Mouse (Mus musculus) heart, embryonic 15.5 days (tissue): ENCODE data around the gene Vangl1. TPM values are rescaled to one million over a fixed set of nuclear protein-coding genes. Genes with fewer than 3 reads are reported as not detected.
A peak's percentile ranks its signal among the peaks of the same experiment; 100 is the strongest.

Experiments used
- ATAC-seq: fragments of 200-750 bp; cut with Nextera tagmentation; replicated peaks from 2 replicates; pipeline ENCODE4 v1.8.0; 2017; ENCODE audit warnings: low read depth, moderate TSS enrichment; ENCODE audit not compliant: insufficient number of reproducible peaks, insufficient read depth, low FRiP score
- H3K27ac ChIP-seq: fragments of 300-500 bp; sonication (generic); 2 replicates; pipeline ENCODE4 v1.5.1; 2015; ENCODE audit warnings: mild to moderate bottlenecking, inconsistent platforms
- H3K27me3 ChIP-seq: fragments of 300-500 bp; sonication (generic); 2 replicates; pipeline ENCODE4 v1.6.1; 2015; ENCODE audit warnings: inconsistent platforms
- H3K36me3 ChIP-seq: fragments of 300-500 bp; sonication (generic); 2 replicates; pipeline ENCODE4 v1.6.1; 2015; ENCODE audit warnings: mild to moderate bottlenecking, inconsistent platforms
- H3K4me1 ChIP-seq: fragments of 300-500 bp; sonication (generic); replicated peaks from 2 replicates; pipeline ENCODE4 v1.6.1; 2015; ENCODE audit warnings: inconsistent platforms
- H3K4me2 ChIP-seq: fragments of 300-500 bp; sonication (generic); 2 replicates; pipeline ENCODE4 v1.6.1; 2015; ENCODE audit warnings: inconsistent platforms, mild to moderate bottlenecking, moderate library complexity
- H3K4me3 ChIP-seq: fragments of 300-500 bp; sonication (generic); 2 replicates; pipeline ENCODE4 v1.5.1; 2015; ENCODE audit warnings: mild to moderate bottlenecking, inconsistent platforms
- H3K9ac ChIP-seq: fragments of 300-500 bp; sonication (generic); 2 replicates; pipeline ENCODE4 v1.6.1; 2015; ENCODE audit warnings: mild to moderate bottlenecking, inconsistent platforms
- H3K9me3 ChIP-seq: fragments of 300-500 bp; sonication (generic); replicated peaks from 2 replicates; pipeline ENCODE4 v1.6.1; 2016; ENCODE audit warnings: inconsistent platforms
- whole genome bisulfite sequencing: fragments of 180-500 bp; shearing (Covaris S2); methylation state at CpG from one replicate; pipeline ENCODE4 v1.1.7; 2015; ENCODE audit warnings: mixed read lengths; 5-methylcytosine and 5-hydroxymethylcytosine counted together
- polyA plus RNA-seq: library from polyadenylated mRNA; unstranded; fragments of >200 nt; fragmentation: Nextera tagmentation; extraction: Ambion mirVana; gene quantifications from 2 replicates; pipeline ENCODE4 v1.2.1, GENCODE M21; 2015

The Vangl1 gene
- polyA plus RNA-seq, 1 experiment from 2014 or later, result 20.2 TPM

GRCm38 (mm10) chr3:102123654-102124053 is 80.8 kb downstream of the Vangl1 start:
- Histone ChIP-seq H3K27ac (no peak overlapping the region), H3K4me3 (no peak overlapping the region), H3K27me3 (no peaks in the 10 kb centered on the region), H3K4me1 (no peaks in the 10 kb centered on the region), H3K9ac (no peak overlapping the region), H3K4me2 (no peak overlapping the region), H3K9me3 (no peaks in the 10 kb centered on the region), H3K36me3 (peaks cover 53% of the 10 kb centered on the region)
- WGBS, result 65% methylated on average over 6 of the region's 6 CpGs
- no peak for ATAC-seq

- no peak for ATAC-seq
- no peaks in the 10 kb centered on the region for H3K27me3 ChIP-seq
- no peak overlapping the region for H3K4me2 ChIP-seq
- H3K9ac ChIP-seq, result no peak overlapping the region
- H3K36me3 ChIP-seq, result peaks cover 48% of the 10 kb centered on the region
- H3K4me1 ChIP-seq, result no peaks in the 10 kb centered on the region
- H3K27ac ChIP-seq, result no peak overlapping the region
- no peak overlapping the region for H3K4me3 ChIP-seq
- no peaks in the 10 kb centered on the region for H3K9me3 ChIP-seq
- WGBS, result 72% methylated on average over 7 of the region's 7 CpGs
These were observed 82.4 kb downstream of the Vangl1 start for GRCm38 (mm10) chr3:102122046-102122445.

- Histone ChIP-seq H3K4me3 (no peak overlapping the region), H3K36me3 (peaks cover 45% of the 10 kb centered on the region)
These were observed 83.5 kb downstream of the Vangl1 start for GRCm38 (mm10) chr3:102120947-102121346.

GRCm38 (mm10) chr3:102111979-102112599 is 92.4 kb downstream of the Vangl1 start:
- ATAC-seq, result 0 out of 2 replicates have a peak, but pooled peaks have one; percentile 55
- H3K36me3 ChIP-seq, result peaks cover 41% of the 10 kb centered on the region

More at GRCm38 (mm10) chr3:102120947-102121346, 83.5 kb downstream of the Vangl1 start:
- H3K4me2 ChIP-seq, result no peak overlapping the region
- no peak overlapping the region for H3K9ac ChIP-seq
- no peak for ATAC-seq
- no peaks in the 10 kb centered on the region for H3K4me1 ChIP-seq
- no peaks in the 10 kb centered on the region for H3K27me3 ChIP-seq
- no peaks in the 10 kb centered on the region for H3K9me3 ChIP-seq
- no peak overlapping the region for H3K27ac ChIP-seq

GRCm38 (mm10) chr3:102108201-102108600 is 96.3 kb downstream of the Vangl1 start:
- WGBS, result 85% methylated on average over 3 of the region's 3 CpGs

More at GRCm38 (mm10) chr3:102111979-102112599, 92.4 kb downstream of the Vangl1 start:
- no peaks in the 10 kb centered on the region for H3K27me3 ChIP-seq
- no peaks in the 10 kb centered on the region for H3K9me3 ChIP-seq
- no peak overlapping the region for H3K4me3 ChIP-seq
- H3K9ac ChIP-seq, result no peak overlapping the region
- peaks cover 11% of the 10 kb centered on the region for H3K4me1 ChIP-seq
- no peak overlapping the region for H3K4me2 ChIP-seq
- H3K27ac ChIP-seq, result peak overlapping the region; percentile 53
- 62% methylated on average over 7 of the region's 7 CpGs for WGBS

GRCm38 (mm10) chr3:102103811-102104565 is 100.5 kb downstream of the Vangl1 start:
- Histone ChIP-seq H3K4me3 (no peak overlapping the region), H3K4me2 (no peak overlapping the region), H3K27ac (no peak overlapping the region), H3K4me1 (peaks cover 22% of the 10 kb centered on the region), H3K36me3 (no peaks in the 10 kb centered on the region), H3K27me3 (no peaks in the 10 kb centered on the region), H3K9me3 (no peaks in the 10 kb centered on the region), H3K9ac (no peak overlapping the region)
- WGBS, result 66% methylated on average over 9 of the region's 9 CpGs
- no peak for ATAC-seq

More at GRCm38 (mm10) chr3:102108201-102108600, 96.3 kb downstream of the Vangl1 start:
- no peak overlapping the region for H3K4me3 ChIP-seq
- H3K9ac ChIP-seq, result no peak overlapping the region
- H3K4me1 ChIP-seq, result peaks cover 11% of the 10 kb centered on the region
- no peaks in the 10 kb centered on the region for H3K9me3 ChIP-seq
- H3K4me2 ChIP-seq, result no peak overlapping the region
- peaks cover 12% of the 10 kb centered on the region; the same call in 1 of the 2 replicates for H3K36me3 ChIP-seq
- no peak overlapping the region for H3K27ac ChIP-seq
- ATAC-seq, result no peak
- no peaks in the 10 kb centered on the region for H3K27me3 ChIP-seq

Other genes starting within 250 kb of the Vangl1 start
- 0.15 TPM in 1 of 2 replicates, not detected in the other for gene Nhlh2, start 194.6 kb downstream of the Vangl1 start, polyA plus RNA-seq
- 489 and 565 TPM in 2 replicates for gene Casq2, start 118.3 kb downstream of the Vangl1 start, polyA plus RNA-seq